Mouse (Mus musculus) splenic B cell, adult 2 months (primary cell): Measurements from ENCODE around the gene Zbtb38.

Source experiments
- DNase-seq: peaks from one replicate; pipeline ENCODE4 v3.0.0-alpha.2; 2011; ENCODE audit warnings: low read depth, low spot score
- H3K27me3 ChIP-seq: 2 replicates; pipeline ENCODE4 v1.6.1; 2012; ENCODE audit warnings: mild to moderate bottlenecking, low read length, moderate library complexity, mixed read lengths; ENCODE audit not compliant: control insufficient read depth, poor library complexity, insufficient read depth, severe bottlenecking
- H3K36me3 ChIP-seq: 2 replicates; pipeline ENCODE4 v1.6.1; 2012; ENCODE audit warnings: mild to moderate bottlenecking, low read length, moderate library complexity, mixed read lengths; ENCODE audit not compliant: control insufficient read depth, poor library complexity, insufficient read depth, severe bottlenecking

The Zbtb38 gene

DNA sequence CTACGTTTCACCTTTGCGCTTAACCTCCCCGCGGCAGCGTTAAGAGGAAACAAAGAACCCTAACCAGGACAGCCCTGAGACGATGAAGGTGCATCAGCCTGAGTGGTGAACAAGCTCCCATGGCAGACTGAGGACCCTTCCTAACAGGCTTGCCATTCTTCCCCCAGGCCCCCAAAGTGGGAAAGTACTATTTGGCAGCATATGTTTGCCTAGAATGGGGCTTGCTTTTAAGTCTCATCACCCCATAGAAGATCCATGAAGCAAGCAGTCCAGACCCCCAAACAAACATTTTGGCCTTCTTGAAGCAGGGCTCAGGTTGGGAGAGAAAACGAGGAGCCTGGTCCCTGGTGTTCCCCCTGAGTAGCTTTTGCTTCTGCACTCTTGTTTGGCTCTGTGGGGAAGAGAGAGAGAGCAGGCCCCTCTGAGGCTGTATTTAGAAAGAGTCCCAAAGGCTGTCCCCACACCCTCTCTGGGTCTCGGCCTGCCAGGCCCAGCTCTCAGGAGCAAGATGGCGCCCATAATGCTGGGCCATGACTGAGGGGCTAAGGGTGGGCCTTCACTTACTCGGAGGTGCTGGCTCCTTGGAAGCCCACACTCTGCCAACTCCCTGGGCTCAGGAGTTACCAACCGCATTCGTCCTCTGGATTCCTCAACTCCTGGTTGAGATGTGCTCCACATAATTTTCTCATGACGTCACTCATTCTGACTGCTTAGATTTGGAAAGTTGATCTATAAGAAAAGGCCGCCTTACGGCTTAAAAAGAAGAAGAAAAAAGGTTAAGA, 619 bp downstream of the Zbtb38 start:
- Histone ChIP-seq H3K27me3 (no peaks in the 10 kb centered on the region), H3K36me3 (no peaks in the 10 kb centered on the region)
- no peak for DNase-seq

DNA sequence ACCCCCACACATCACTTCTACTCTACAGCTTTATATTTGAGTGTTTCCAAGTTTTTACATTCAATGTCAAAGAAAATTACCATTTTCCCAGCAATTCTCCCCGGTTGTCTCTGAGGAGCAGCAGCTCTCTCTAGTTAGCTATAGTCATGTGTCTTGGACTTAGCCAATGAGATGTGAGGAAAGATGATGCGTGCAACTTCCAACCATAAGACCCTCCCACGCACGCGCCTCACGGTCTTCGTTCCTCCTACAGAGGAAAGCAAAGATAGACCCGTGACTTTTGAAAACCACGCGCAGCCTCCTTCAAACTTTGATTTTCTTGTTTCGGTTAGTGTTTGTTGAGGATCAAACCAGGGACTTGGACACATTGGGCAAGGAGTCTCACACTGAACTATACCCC, 2.0 kb downstream of the Zbtb38 start:
- no peak for DNase-seq
- Histone ChIP-seq H3K36me3 (no peaks in the 10 kb centered on the region), H3K27me3 (no peaks in the 10 kb centered on the region)

DNA sequence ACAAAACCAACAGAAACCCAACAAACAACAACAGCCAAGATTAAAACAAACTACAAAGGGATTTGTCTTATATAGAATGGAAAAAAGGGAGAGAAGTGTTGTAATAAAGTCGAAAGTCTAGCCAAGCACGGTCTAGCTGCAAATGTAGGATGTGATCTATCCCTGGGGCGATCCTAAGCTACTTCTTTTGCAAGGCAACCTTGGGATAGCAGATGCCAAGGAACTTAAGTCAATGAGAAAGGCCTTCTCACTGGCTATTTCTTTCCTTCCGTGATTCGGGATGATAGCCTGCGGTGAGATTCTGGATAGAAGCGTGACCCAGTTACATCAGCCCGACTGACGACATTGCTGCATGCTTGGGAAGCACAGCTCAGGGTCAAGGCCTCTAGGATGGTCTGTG, 6.1 kb downstream of the Zbtb38 start:
- Histone ChIP-seq H3K36me3 (no peaks in the 10 kb centered on the region), H3K27me3 (no peaks in the 10 kb centered on the region)
- no peak for DNase-seq

DNA sequence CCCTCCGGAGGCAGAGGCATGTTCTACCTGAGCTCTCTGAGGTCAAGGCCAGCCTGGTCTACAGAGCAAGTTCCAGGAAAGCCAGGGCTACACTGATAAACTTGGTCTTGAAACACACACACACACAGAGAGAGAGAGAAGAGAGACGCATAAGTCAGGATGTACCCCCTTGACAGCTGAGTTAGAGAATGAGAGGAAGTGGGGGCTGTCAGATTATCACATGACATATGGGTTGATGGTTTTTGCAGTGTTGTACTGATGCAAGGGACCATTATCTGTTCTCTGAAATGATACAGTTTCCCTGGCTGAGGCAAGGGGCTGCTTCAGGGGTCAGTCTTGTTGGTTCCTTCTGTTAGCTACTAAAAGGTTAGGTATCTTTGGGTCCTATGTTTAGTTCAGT, 7.7 kb downstream of the Zbtb38 start:
- no peak for DNase-seq
- Histone ChIP-seq H3K36me3 (no peaks in the 10 kb centered on the region), H3K27me3 (no peaks in the 10 kb centered on the region)

DNA sequence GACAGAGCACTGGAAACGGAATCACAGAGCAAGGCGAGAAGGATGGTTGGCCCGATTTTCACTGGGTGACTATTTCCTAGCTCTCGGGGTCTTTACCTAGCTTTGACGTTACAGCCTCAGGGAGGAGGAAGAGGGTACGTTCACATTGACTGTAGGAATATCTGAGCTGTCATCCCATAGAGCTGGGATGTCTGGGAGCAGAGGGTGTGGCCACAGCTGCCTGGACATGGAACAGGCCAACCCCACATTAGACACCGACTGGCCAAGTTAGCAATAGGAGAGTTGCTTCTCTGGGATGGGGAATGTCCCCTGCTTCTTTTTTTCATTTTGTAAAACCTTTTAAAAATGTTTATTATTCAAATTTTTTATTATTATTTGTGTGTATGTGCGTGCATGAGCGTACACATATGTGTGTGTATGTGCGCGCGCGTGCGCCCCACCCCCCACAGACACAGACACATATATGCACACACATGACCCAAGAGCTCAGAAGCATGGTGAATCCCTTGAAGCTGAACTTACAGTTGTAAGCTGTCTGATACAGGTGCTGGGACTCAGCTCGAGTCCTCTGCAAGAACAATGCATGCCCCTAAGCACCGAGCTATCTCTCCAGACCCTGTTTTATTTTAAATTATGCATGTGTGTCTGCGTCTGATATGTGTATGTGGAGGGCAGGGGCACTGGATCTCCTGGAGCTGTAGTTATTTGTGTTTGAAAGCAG, 11.1 kb downstream of the Zbtb38 start:
- no peaks in the 10 kb centered on the region for H3K36me3 ChIP-seq
- DNase-seq: no peak
- H3K27me3 ChIP-seq: no peaks in the 10 kb centered on the region

DNA sequence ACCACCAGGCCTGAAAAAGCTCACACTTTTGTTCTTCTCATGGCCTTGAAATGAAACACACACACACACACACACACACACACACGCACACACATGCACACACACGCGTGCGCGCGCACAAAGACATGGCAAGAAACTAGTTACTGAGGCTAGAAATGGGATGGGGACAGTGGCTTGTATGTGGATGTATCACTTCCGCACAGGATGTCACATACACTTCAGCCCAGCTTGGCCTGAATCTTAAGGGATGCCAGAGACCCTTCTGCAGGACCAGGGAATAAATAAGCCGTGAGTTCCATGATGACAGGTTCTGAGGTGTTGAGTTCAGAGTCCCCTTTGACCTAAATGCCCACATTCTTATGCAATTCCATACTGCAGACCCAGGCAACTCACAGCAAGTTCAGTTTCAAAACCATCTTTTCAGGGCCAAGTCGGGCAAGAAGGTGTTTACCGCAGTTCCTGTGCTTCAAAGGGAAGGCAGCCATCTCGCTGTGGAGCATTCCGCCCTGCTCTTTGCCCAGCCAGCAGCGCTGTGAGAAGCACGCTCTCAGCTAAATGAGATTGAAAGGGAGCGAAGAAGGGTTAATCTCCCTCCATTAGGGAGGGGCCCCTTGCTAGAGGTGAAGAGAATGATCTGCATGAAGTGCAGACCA, 11.8 kb downstream of the Zbtb38 start:
- H3K36me3 ChIP-seq: no peaks in the 10 kb centered on the region
- DNase-seq: no peak
- no peaks in the 10 kb centered on the region for H3K27me3 ChIP-seq

DNA sequence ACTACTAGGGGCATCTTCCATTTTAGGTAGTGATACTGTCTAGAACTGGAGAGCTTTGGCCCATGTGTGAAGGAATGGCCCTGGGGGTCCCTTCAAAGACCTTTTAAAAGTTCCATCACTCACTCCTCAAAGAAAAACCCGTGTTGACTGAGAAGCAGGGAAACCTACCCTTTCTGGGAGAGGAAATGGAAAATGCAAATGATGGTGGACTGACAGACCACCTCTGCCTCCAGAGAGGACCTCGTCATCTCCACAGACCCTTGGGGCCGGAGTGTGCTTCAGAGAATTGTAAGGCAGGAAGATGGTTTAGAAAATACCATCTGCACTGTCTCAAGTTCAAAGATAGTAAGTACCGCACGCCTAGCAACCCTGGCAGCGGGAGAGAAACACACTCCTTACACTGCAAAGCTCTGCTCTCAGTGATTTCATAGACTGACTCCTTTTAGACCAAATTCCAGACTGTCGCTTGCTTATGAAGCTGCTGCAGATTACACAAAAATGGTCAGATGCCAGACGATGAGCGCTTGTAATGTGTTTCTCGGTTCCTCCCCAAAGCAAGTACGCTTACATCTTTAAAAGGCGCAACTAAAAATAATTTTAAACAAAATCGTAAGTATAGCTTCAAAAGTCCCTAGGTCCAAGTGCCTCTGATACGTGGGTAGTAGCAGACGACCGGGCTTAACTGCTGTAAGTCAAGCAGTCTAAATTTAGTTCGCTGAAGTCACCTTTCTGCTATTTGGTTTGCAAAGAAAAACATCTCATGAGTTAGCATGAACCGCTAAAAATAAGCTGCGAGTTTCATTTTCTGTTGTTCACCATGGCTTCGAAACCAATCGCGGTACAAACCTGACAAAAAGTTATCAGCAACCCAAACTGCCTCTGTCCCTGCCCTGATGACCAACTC, 12.6 kb downstream of the Zbtb38 start:
- Histone ChIP-seq H3K36me3 (no peaks in the 10 kb centered on the region), H3K27me3 (no peaks in the 10 kb centered on the region)
- peak; percentile 85 for DNase-seq

DNA sequence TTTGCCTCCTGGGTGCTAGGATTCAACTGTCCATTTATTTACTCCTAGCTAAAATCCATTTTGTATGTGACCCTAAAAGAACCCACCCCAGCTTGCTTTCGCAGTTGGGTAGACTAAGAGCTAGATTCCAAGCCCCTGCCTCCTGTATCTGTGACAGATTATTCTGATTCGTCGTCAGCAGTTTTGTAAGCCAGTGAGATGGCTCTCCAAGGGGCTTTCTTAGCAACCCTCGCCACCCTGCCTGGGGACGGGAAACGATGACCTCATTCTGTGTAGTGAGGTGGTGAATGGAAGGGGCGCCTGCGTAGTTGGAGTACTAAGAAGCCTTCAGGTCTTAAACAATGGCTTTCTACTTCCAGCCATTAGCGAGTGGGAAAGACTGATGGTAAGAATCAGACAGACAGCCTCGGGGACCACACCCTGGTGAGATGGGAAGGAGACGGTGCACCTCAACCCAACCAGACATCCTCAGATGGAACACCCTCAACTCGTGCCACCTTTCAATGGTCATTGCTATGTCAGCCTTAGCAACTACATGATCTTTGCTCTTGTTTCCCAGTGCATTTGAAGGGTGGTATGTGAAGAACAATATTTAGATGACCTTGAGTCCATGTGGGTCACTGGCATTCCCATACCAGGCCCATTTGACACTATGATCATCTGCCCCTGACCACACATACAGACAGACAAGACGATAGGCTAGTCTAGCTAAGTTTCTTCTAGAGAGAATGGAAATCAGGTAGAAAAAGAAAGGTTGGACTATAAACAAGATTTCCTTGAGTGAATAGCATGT, 13.9 kb downstream of the Zbtb38 start:
- no peaks in the 10 kb centered on the region for H3K36me3 ChIP-seq
- DNase-seq: no peak

DNA sequence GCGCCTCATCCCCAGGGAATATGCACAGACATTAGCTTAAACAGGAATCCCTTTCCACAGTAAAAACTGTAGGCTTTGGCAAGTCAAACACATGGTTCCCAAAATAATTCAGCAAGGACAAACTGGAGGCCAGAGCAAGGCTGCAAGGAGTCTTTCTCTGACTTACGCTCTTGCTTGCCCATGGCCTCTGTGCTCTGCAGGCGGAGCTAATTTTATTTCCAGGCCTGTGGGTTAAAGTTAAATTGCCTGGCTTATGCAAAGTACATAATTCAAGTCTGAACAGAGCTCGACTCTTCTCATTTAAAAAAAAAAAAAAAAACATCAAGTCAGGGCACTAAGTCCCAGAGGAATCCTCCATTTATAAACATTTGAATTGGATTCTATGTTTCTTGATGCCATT, 16.7 kb downstream of the Zbtb38 start:
- Histone ChIP-seq H3K27me3 (no peaks in the 10 kb centered on the region), H3K36me3 (no peaks in the 10 kb centered on the region)
- DNase-seq: no peak

More for the DNA sequence above, 13.9 kb downstream of the Zbtb38 start:
- no peaks in the 10 kb centered on the region for H3K27me3 ChIP-seq

DNA sequence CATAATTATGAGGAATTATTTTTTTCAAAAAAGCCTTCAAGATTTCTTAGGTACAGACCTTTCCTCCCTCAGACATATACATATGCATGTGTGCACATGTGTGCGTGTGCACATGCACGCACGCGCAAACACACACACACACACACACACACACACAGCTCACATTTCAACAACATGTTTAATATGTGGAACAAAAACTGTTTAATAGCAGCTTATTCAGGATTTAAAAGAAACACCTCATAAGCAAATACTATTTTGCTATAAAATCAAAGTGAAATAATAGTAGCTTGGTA, 19.3 kb downstream of the Zbtb38 start:
- no peaks in the 10 kb centered on the region for H3K27me3 ChIP-seq
- DNase-seq: no peak

DNA sequence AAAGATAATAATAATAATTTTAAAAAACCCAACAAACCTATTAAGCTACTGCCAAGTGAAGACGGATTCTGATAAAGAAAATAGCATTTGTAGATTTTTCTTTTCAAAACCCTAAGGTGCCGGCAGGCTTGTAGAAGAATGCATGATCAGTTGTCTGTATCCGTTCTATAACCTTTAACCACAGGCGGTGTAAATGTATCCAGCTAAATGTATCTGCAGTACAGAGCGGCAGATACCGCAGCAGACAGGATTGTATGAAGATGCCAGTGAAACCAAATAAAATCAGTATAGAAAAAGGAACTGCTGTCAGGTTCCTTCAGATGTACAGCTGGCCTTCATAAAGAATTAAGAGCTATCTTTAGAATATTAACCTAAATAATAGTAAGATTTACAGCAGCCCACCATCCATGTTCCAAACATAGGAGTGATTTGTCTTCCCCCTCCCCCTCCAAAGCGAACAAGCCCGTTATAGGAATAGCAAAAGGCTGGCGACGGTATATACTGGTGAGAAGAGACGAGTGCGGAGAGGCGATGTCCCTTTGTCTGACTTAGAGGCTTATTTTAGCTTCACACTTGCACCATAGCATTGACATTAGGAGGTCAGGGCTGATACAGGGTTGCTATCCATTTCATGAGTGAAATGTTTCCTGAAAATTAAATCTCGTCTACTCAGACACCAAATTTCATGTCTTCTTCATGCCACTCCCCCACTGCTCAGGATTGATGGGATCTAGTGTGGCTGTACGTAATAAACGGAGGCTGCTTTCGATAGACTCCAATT, 19.8 kb downstream of the Zbtb38 start:
- Histone ChIP-seq H3K27me3 (no peaks in the 10 kb centered on the region), H3K36me3 (no peaks in the 10 kb centered on the region)
- DNase-seq: no peak

More for the DNA sequence above, 19.3 kb downstream of the Zbtb38 start:
- H3K36me3 ChIP-seq: no peaks in the 10 kb centered on the region

DNA sequence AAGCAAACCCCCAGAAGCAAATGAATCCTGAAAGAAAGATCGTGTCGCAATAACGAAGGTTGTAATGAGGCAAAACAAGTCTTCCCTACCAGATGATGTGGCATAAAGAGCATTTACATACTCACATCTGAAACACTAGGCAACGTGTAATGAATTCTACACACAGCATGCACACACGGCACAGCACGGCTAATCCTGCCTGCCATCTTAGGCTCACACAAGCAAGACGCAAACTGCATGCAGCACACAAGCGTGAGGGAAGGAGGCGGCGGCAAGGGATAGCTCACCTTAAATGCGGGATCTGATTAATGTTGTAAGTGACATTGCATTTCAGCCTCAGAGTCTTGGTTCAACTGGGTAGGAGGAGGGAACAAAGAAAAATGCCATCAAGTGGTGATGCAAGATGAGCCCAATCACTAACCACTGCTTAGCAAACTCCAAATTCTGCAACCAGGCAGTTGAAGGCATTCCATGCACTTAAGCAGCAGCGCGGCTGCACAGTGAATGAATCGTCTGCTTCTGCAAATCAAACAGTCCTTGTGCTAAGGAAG, 20.6 kb downstream of the Zbtb38 start:
- DNase-seq: no peak
- H3K36me3 ChIP-seq: no peaks in the 10 kb centered on the region
- no peaks in the 10 kb centered on the region for H3K27me3 ChIP-seq
